Mouse (Mus musculus) bone marrow, adult 2 months (tissue): ENCODE measurements around the gene Crtac1.

Source experiments
- CTCF ChIP-seq: fragments of 200-500 bp; IDR thresholded peaks from 2 replicates; pipeline ENCODE4 v1.5.1; 2011; ENCODE audit warnings: low read length, control low read depth; ENCODE audit not compliant: control insufficient read depth, insufficient read depth
- POLR2A ChIP-seq: fragments of 200-500 bp; IDR thresholded peaks from 2 replicates; pipeline ENCODE4 v1.6.1; 2011; ENCODE audit warnings: low read depth, mild to moderate bottlenecking, control low read depth, low read length, borderline replicate concordance; ENCODE audit not compliant: control insufficient read depth

DNA sequence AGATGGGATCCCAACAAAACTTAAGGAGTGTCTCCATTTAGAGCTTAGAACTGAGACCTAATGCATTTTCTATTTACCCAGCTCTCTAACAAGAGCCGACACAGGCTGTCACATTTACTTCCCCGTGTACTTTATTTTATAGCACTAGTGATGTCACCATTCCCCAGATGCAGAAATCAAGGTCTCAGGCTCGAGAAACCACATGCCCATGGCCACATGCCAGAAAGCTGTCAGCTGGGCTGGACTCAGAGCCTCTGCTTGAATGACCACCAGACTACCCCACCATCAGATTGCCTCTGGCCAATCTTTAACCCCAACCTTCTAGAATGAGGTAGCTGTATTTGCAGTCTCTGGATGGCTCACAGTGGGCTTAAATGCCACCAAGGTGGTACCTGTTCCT lies 188.2 kb downstream of the Crtac1 start:
- TF ChIP-seq POLR2A, result no peak
- no peak for TF ChIP-seq CTCF
